Mouse (Mus musculus) left cerebral cortex, adult 18-20 months (tissue): ENCODE measurements around the gene Vmn1r40. TPM values are rescaled to one million over a fixed set of nuclear protein-coding genes. Genes with fewer than 3 reads are reported as not detected.

ENCODE experiments used
- total RNA-seq, 2 experiments: library from RNA; stranded (reverse); gene quantifications; 2 replicates each; pipeline ENCODE4 v1.2.3; 2021

Vmn1r40 gene
- total RNA-seq, 2 experiments from 2014 or later = not detected

Other genes with a start within 250 kb of the Vmn1r40 start
- gene Chchd6, start 111.9 kb upstream of the Vmn1r40 start, total RNA-seq = 10 to 100 TPM; 83.4 to 84.9 TPM
- 1 to 10 TPM; 4.0 to 4.8 TPM for gene Txnrd3, start 63.6 kb upstream of the Vmn1r40 start, total RNA-seq
- not detected for gene Vmn1r41, start 33.2 kb downstream of the Vmn1r40 start, total RNA-seq
- gene Vmn1r42, start 168.9 kb downstream of the Vmn1r40 start, total RNA-seq = not detected
- not detected for gene Vmn1r43, start 168.9 kb downstream of the Vmn1r40 start, total RNA-seq
- not detected for gene Vmn1r44, start 176.1 kb downstream of the Vmn1r40 start, total RNA-seq
- gene Vmn1r45, start 233.1 kb downstream of the Vmn1r40 start, total RNA-seq = not detected